Mouse (Mus musculus) CH12.LX (cell line): ENCODE results near the gene Zkscan1. TPM values are rescaled to one million over a fixed set of nuclear protein-coding genes. Genes with fewer than 3 reads are reported as not detected.

Source experiments
- DNase-seq: peaks from one replicate; pipeline ENCODE4 v3.0.0-alpha.2; 2013; ENCODE audit errors: extremely low read depth
- H3K27ac ChIP-seq: 2 replicates; pipeline ENCODE4 v1.5.1; 2012; ENCODE audit warnings: low read depth, mild to moderate bottlenecking, control low read depth, moderate library complexity; ENCODE audit not compliant: insufficient read depth
- H3K27me3 ChIP-seq: replicated peaks from 2 replicates; pipeline ENCODE3; 2012; ENCODE audit warnings: inconsistent platforms
- H3K36me3 ChIP-seq, 2 experiments: replicated peaks in 1 of 2; 2 replicates each; pipeline versions ENCODE3 to v1.6.1; 2012; ENCODE audit warnings: inconsistent platforms in 1 of 2, low read length in 1 of 2, mild to moderate bottlenecking in 1 of 2, mixed read lengths in 1 of 2, moderate library complexity in 1 of 2; ENCODE audit not compliant: control insufficient read depth in 1 of 2, insufficient read depth in 1 of 2
- H3K4me1 ChIP-seq, 2 experiments: 2 replicates each; pipeline ENCODE4 v1.6.1; 2012; ENCODE audit warnings: inconsistent platforms in 1 of 2, moderate library complexity in 1 of 2; ENCODE audit not compliant: insufficient read depth in 2 of 2, control insufficient read depth in 1 of 2
- H3K4me2 ChIP-seq: 2 replicates; pipeline ENCODE4 v1.6.1; 2012; ENCODE audit warnings: low read depth, mild to moderate bottlenecking, control low read depth; ENCODE audit not compliant: poor library complexity, insufficient read depth, severe bottlenecking
- H3K4me3 ChIP-seq, 3 experiments: fragments of 150-350 bp in 1 of 3; sonication (generic) in 1 of 3; replicated peaks in 1 of 3; 2 replicates each; pipeline versions ENCODE3 to v1.5.1; 2011 to 2012; ENCODE audit warnings: low read depth in 2 of 3, low read length in 2 of 3, mild to moderate bottlenecking in 2 of 3, moderate library complexity in 2 of 3, control low read depth in 1 of 3, improper control_type of control experiment in 1 of 3, inconsistent platforms in 1 of 3, mixed read lengths in 1 of 3; ENCODE audit not compliant: poor library complexity in 1 of 3
- H3K79me2 ChIP-seq: replicated peaks from 2 replicates; pipeline ENCODE4 v1.6.1; 2012; ENCODE audit warnings: mild to moderate bottlenecking, moderate library complexity; ENCODE audit not compliant: control insufficient read depth, poor library complexity, insufficient read depth, severe bottlenecking; ENCODE audit errors: extremely low read depth
- H3K9ac ChIP-seq: 2 replicates; pipeline ENCODE4 v1.6.1; 2012; ENCODE audit warnings: low read depth, mild to moderate bottlenecking, control low read depth, moderate library complexity; ENCODE audit not compliant: insufficient read depth
- H3K9me3 ChIP-seq: replicated peaks from 2 replicates; pipeline ENCODE3; 2012; ENCODE audit warnings: low read length, inconsistent platforms, mixed read lengths
- BHLHE40 ChIP-seq: IDR thresholded peaks from 2 replicates; pipeline ENCODE4 v1.6.1; 2011; ENCODE audit warnings: mild to moderate bottlenecking, low read depth, low read length, improper control_type of control experiment
- CHD2 ChIP-seq: IDR thresholded peaks from 2 replicates; pipeline ENCODE4 v1.6.1; 2011; ENCODE audit warnings: low read length, improper control_type of control experiment
- CTCF ChIP-seq, 2 experiments: IDR thresholded peaks in 1 of 2; conservative IDR thresholded peaks in 1 of 2; 2 replicates each; pipeline ENCODE4 v1.5.1; 2011 to 2012; ENCODE audit warnings: low read depth in 2 of 2, low read length in 2 of 2, improper control_type of control experiment in 1 of 2, inconsistent platforms in 1 of 2, mild to moderate bottlenecking in 1 of 2, moderate library complexity in 1 of 2
- ELF1 ChIP-seq: IDR thresholded peaks from 2 replicates; pipeline ENCODE4 v1.6.1; 2014; ENCODE audit warnings: low read depth, mild to moderate bottlenecking, inconsistent platforms, low read length, improper control_type of control experiment
- GABPA ChIP-seq: IDR thresholded peaks from 2 replicates; pipeline ENCODE4 v1.6.1; 2012; ENCODE audit warnings: low read depth, low read length, improper control_type of control experiment, inconsistent platforms; ENCODE audit not compliant: insufficient replicate concordance
- JUND ChIP-seq: conservative IDR thresholded peaks from 2 replicates; pipeline ENCODE4 v1.6.1; 2011; ENCODE audit warnings: low read depth, low read length, improper control_type of control experiment
- KAT2A ChIP-seq: IDR thresholded peaks from 2 replicates; pipeline ENCODE4 v1.6.1; 2012; ENCODE audit warnings: low read length, improper control_type of control experiment, inconsistent platforms; ENCODE audit not compliant: insufficient replicate concordance
- MAZ ChIP-seq: IDR thresholded peaks from 2 replicates; pipeline ENCODE4 v1.6.1; 2012; ENCODE audit warnings: low read depth, mild to moderate bottlenecking, inconsistent platforms, low read length, improper control_type of control experiment, moderate library complexity
- MXI1 ChIP-seq: IDR thresholded peaks from 2 replicates; pipeline ENCODE4 v1.6.1; 2011; ENCODE audit warnings: mild to moderate bottlenecking, low read depth, low read length, improper control_type of control experiment
- NRF1 ChIP-seq: IDR thresholded peaks from 2 replicates; pipeline ENCODE4 v1.6.1; 2014; ENCODE audit warnings: low read depth, mild to moderate bottlenecking, inconsistent platforms, low read length, improper control_type of control experiment, moderate library complexity
- POLR2A ChIP-seq: IDR thresholded peaks from 2 replicates; pipeline ENCODE4 v1.6.1; 2011; ENCODE audit warnings: low read depth, mild to moderate bottlenecking, improper control_type of control experiment, low read length
- POLR2AphosphoS2 ChIP-seq: IDR thresholded peaks from 2 replicates; pipeline ENCODE4 v1.6.1; 2011; ENCODE audit warnings: low read depth, low read length, improper control_type of control experiment
- SIN3A ChIP-seq: IDR thresholded peaks from 2 replicates; pipeline ENCODE4 v1.6.1; 2012; ENCODE audit warnings: low read length, improper control_type of control experiment, inconsistent platforms
- TBP ChIP-seq: conservative IDR thresholded peaks from 2 replicates; pipeline ENCODE4 v1.6.1; 2011; ENCODE audit warnings: low read depth, low read length, improper control_type of control experiment
- TCF12 ChIP-seq: IDR thresholded peaks from 2 replicates; pipeline ENCODE4 v1.6.1; 2014; ENCODE audit warnings: low read depth, mild to moderate bottlenecking, inconsistent platforms, low read length, improper control_type of control experiment
- UBTF ChIP-seq: IDR thresholded peaks from 2 replicates; pipeline ENCODE4 v1.6.1; 2012; ENCODE audit warnings: low read depth, mild to moderate bottlenecking, inconsistent platforms, low read length, improper control_type of control experiment, moderate library complexity
- ZC3H11A ChIP-seq: IDR thresholded peaks from 2 replicates; pipeline ENCODE4 v1.6.1; 2012; ENCODE audit warnings: low read depth, mild to moderate bottlenecking, inconsistent platforms, low read length, improper control_type of control experiment
- ZKSCAN1 ChIP-seq: IDR thresholded peaks from 2 replicates; pipeline ENCODE4 v1.6.1; 2012; ENCODE audit warnings: low read depth, inconsistent platforms, low read length, improper control_type of control experiment, borderline replicate concordance
- ZMIZ1 ChIP-seq: IDR thresholded peaks from 2 replicates; pipeline ENCODE4 v1.6.1; 2012; ENCODE audit warnings: low read depth, mild to moderate bottlenecking, inconsistent platforms, low read length, improper control_type of control experiment
- ZNF384 ChIP-seq: IDR thresholded peaks from 2 replicates; pipeline ENCODE4 v1.6.1; 2012; ENCODE audit warnings: low read depth, low read length, improper control_type of control experiment, inconsistent platforms
- dilution Hi-C: fragments of 300-500 bp; cut with MboI; formaldehyde crosslinking; loops from 2 replicates; pipeline ENCODE4 v1.14.3; 2020; ENCODE audit warnings: low sequenced_read_pairs; ENCODE audit not compliant: extremely low pct_unique_long_range_greater_than_20kb, extremely low pct_ligation_motif_present
- in situ Hi-C: fragments of 300-500 bp; cut with MboI; formaldehyde crosslinking; loops from 3 replicates; pipeline ENCODE4 v1.14.3; 2019; ENCODE audit warnings: low sequenced_read_pairs, low pct_ligation_motif_present, low pct_unique_long_range_greater_than_20kb, mixed read lengths
- polyA plus RNA-seq: library from polyadenylated mRNA; unstranded; fragments of >175 nt; gene quantifications from 2 replicates; pipeline ENCODE4 v1.2.1, GENCODE M21; 2012; ENCODE audit warnings: low read depth; ENCODE audit not compliant: insufficient read length
- total RNA-seq, 2 experiments: library from RNA; depleted of rRNA; stranded (reverse); fragments of 300-350 nt in 1 of 2; fragments of >200 nt in 1 of 2; gene quantifications; 2 replicates each; pipeline ENCODE4 v1.2.3; 2012 to 2014

The Zkscan1 gene
- total and polyA plus RNA-seq, 3 experiments, result 9.2 to 10.7 (median 9.5) TPM

- Histone ChIP-seq H3K9me3 (peaks cover 2% of the 10 kb centered on the region), H3K27ac (no peak overlapping the region), H3K36me3 (no peaks in the 10 kb centered on the region), H3K4me1 (peaks cover 0 to 17% of the 10 kb centered on the region in 2 experiments; a peak in 2 of 4 replicates), H3K4me2 (no peak overlapping the region), H3K27me3 (peaks cover 11% of the 10 kb centered on the region), H3K9ac (no peak overlapping the region), H3K4me3 (no peak overlapping the region), H3K79me2 (peaks cover 5% of the 10 kb centered on the region)
- dilution Hi-C loops, result no loop called here
- no peak for TF ChIP-seq ZMIZ1
- no peak for TF ChIP-seq ZNF384
- TF ChIP-seq POLR2AphosphoS2, result no peak
- no peak for TF ChIP-seq KAT2A
- TF ChIP-seq CTCF (conservative IDR thresholded peaks at IDR 0.05 in 1 of 2, IDR thresholded peaks at IDR 0.05 in 1 of 2; ENCODE audit: low read depth in 2 of 2, low read length in 2 of 2), result no peak
- no peak for TF ChIP-seq ZC3H11A
- TF ChIP-seq SIN3A, result no peak
- TF ChIP-seq ZKSCAN1, result no peak
- no peak for DNase-seq
- in situ Hi-C loops, result no loop called here
Observed at GRCm38 (mm10) chr5:138080456-138080855, 4.4 kb upstream of the Zkscan1 start.

DNA sequence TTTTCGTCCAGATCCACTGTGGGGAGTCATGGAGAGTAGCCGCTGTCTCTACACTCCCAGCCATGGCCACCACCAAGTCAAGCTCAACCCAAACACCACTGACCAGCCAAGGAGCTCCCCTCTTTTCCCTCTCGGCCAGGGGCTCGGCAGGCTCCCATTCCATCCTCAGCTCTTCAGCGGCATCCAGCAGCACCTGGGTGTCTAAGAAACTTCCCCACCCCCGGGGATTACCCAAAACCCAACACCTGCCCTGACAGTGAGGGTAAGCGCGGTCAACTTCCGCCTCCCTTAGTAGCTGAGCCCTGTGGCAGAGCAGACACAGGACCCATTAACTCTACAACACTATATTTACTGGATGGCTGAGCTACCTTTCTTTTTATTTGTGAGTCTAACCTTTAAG lies 3.4 kb upstream of the Zkscan1 start:
- peak; percentile 24 for DNase-seq
- H3K27me3 ChIP-seq, result peaks cover 2% of the 10 kb centered on the region
- peaks cover 13% of the 10 kb centered on the region for H3K79me2 ChIP-seq
- no peak overlapping the region for H3K4me2 ChIP-seq
- H3K4me1 ChIP-seq, result peaks cover 0 to 23% of the 10 kb centered on the region in 2 experiments; a peak in 2 of 4 replicates
- peaks cover 2% of the 10 kb centered on the region for H3K9me3 ChIP-seq
- no peak overlapping the region for H3K4me3 ChIP-seq
- no peak overlapping the region for H3K9ac ChIP-seq
- in situ Hi-C loops, result no loop called here
- H3K36me3 ChIP-seq, result no peaks in the 10 kb centered on the region
- TF ChIP-seq BHLHE40 (no peak), TCF12 (no peak), ELF1 (0 out of 2 replicates have a peak, but pooled peaks have one; percentile 15)
- no peak overlapping the region for H3K27ac ChIP-seq
- dilution Hi-C loops, result no loop called here

- Histone ChIP-seq H3K27me3 (no peaks in the 10 kb centered on the region), H3K36me3 (peaks cover 4 to 17% of the 10 kb centered on the region in 2 experiments), H3K79me2 (peaks cover 33% of the 10 kb centered on the region), H3K4me2 (no peak overlapping the region), H3K4me3 (no peak overlapping the region), H3K4me1 (peaks cover 0 to 39% of the 10 kb centered on the region in 2 experiments; a peak in 2 of 4 replicates), H3K27ac (no peak overlapping the region), H3K9ac (no peak overlapping the region), H3K9me3 (peaks cover 1% of the 10 kb centered on the region)
- in situ Hi-C loops, result no loop called here
- no peak for DNase-seq
- dilution Hi-C loops, result no loop called here
- no peak for TF ChIP-seq UBTF
- no peak for TF ChIP-seq GABPA
- TF ChIP-seq MAZ, result no peak
- TF ChIP-seq CHD2, result no peak
- TF ChIP-seq ZKSCAN1, result no peak
- no peak for TF ChIP-seq CTCF (conservative IDR thresholded peaks at IDR 0.05 in 1 of 2, IDR thresholded peaks at IDR 0.05 in 1 of 2; ENCODE audit: low read depth in 2 of 2, low read length in 2 of 2)
- no peak for TF ChIP-seq ZC3H11A
- no peak for TF ChIP-seq NRF1
- no peak for TF ChIP-seq JUND
- TF ChIP-seq POLR2A, result no peak
- TF ChIP-seq MXI1, result no peak
- TF ChIP-seq TBP, result no peak
Observed at GRCm38 (mm10) chr5:138083318-138083900, 1.5 kb upstream of the Zkscan1 start.
